Mouse (Mus musculus) effector memory CD4-positive, alpha-beta T cell, adult 5 months (primary cell): Measurements from ENCODE around the gene Cebpg. TPM values are rescaled to one million over a fixed set of nuclear protein-coding genes. Genes with fewer than 3 reads are reported as not detected.

Experiments
- polyA plus RNA-seq: library from polyadenylated mRNA; unstranded; fragments of 100-300 nt; shearing (Covaris generic); gene quantifications from one replicate; pipeline ENCODE4 v1.2.1, GENCODE M21; 2017

Cebpg gene
- polyA plus RNA-seq: 58.7 TPM

DNA sequence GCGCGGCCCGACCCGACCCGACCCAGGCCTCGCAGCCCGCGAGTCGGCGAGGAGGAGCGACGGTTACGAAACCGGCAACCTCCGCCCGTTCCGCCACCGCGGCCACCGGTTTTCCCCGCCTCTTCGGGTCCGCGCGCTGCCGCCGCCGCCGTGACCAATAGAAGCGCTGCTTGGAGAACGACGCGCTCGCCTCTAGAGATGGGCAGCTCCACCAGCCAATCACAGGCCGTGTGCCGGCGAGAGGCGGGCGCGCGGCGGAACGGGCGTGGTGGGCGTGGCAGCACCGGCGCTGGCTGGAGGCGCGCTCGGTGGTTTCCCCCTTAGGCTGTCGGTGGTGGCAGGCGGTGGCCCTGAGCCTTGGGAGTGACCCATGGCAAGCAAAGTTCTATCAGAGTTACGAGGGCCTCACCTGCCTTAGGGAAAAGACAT, at the start of gene Cebpg:
Gene Cebpg, minus strand, starts transcription at position 138 of the 429 bp plus-strand sequence.

Other genes with a start within 250 kb of the Cebpg start
- not detected for gene Chst8, start 243.9 kb downstream of the Cebpg start, polyA plus RNA-seq
- 32.4 TPM for gene Pepd, start 144.2 kb downstream of the Cebpg start, polyA plus RNA-seq
- 3.1 TPM for gene Cebpa, start 62.7 kb upstream of the Cebpg start, polyA plus RNA-seq
- gene Slc7a10, start 129.8 kb upstream of the Cebpg start, polyA plus RNA-seq: 1.1 TPM
- gene Lrp3, start 158.9 kb upstream of the Cebpg start, polyA plus RNA-seq: not detected